Mouse (Mus musculus): ENCODE measurements at regions not wholly inside any gene's neighbourhood (a gene's known extent, or its start where the extent isn't known, plus 50 kb on each side); places are given as distances from the start of the nearest gene placed in this dataset.

GRCm38 (mm10) chr15:93710493-93711149 is 114.9 kb upstream of the Prickle1 start:
- DNase-seq (ENCODE audit: low read depth, low spot score): no peak

GRCm38 (mm10) chr15:93706366-93706930 is 110.8 kb upstream of the Prickle1 start:
- no peak for DNase-seq (ENCODE audit: low read depth, low spot score)

- DNase-seq (ENCODE audit: low read depth, low spot score): no peak
These were observed 110.0 kb upstream of the Prickle1 start for GRCm38 (mm10) chr15:93705651-93706050.

GRCm38 (mm10) chr15:93705109-93705508 is 109.4 kb upstream of the Prickle1 start:
- DNase-seq (ENCODE audit: low read depth, low spot score): no peak

- DNase-seq (ENCODE audit: low read depth, low spot score): no peak
These were observed 105.3 kb upstream of the Prickle1 start for GRCm38 (mm10) chr15:93701017-93701416.

DNA sequence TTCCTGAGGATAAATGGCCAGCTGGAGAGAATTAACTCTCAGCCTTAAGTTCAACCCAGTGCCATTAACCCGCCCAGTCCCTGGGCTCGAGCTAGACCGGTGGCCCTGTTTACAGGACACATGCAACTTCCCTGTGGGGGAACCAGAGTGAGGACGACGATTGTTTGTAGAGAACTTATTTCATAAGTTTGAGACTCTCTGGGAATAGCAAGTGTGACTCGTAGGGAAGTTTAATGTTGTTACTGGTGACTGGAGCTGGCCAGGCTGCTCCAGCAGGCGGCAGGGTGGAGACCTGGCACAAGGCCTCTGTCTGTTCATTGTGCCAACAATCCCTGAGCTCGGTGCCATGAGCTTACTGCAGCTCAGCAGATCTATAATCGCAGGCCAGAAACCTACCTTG is 104.3 kb upstream of the Prickle1 start:
- DNase-seq (ENCODE audit: low read depth, low spot score): no peak

GRCm38 (mm10) chr15:93698182-93698822 is 102.6 kb upstream of the Prickle1 start:
- DNase-seq (ENCODE audit: low read depth, low spot score): no peak

- DNase-seq (ENCODE audit: low read depth, low spot score): no peak
These were observed 95.0 kb upstream of the Prickle1 start for GRCm38 (mm10) chr15:93690717-93691116.

- DNase-seq (ENCODE audit: low read depth, low spot score): no peak
These were observed 94.3 kb upstream of the Prickle1 start for GRCm38 (mm10) chr15:93690011-93690410.

GRCm38 (mm10) chr15:93686385-93686784 is 90.7 kb upstream of the Prickle1 start:
- no peak for DNase-seq (ENCODE audit: low read depth, low spot score)

- DNase-seq (ENCODE audit: low read depth, low spot score): no peak
These were observed 85.9 kb upstream of the Prickle1 start for GRCm38 (mm10) chr15:93681602-93682001.

- no peak for DNase-seq (ENCODE audit: low read depth, low spot score)
These were observed 79.9 kb upstream of the Prickle1 start for GRCm38 (mm10) chr15:93675624-93676023.

DNA sequence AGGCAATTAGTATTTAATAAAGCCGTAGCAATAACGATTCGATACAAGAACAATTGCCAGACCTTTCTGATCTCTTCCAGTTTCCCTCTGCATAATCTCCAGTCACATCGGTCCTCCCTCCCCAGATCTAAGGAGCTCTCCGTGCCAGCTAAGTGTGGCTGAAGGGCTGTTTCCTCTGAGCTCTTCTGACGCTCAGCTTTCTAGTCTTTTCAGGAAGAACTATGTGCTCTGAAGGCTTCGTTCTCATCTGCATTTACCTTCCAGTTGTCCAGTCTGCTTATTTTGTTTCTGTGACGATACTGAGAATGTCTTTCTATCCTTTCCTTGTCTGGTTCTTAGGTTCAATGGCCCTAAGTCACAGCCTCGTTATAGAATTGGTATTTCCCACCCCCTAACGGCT is 78.3 kb upstream of the Prickle1 start:
- no peak for DNase-seq (ENCODE audit: low read depth, low spot score)

DNA sequence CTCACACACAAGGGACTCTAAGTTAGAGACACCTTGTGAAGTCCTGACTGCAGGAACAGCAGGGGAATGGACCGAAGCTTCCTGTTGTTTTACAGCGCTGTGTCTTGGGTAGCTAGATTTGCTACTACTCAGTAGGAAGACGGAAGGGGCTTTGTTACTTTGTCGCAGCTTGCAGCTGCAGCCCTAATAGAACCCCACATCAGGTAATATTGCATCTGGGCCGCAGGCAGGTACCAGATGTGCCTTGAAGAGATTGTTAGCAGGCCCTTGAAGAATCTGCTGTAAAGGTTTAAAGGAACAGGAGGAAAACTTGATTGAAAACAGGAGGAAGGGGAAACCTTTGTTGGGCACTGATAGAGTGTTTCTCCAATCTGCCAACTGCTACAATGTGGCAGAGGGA is 68.2 kb upstream of the Prickle1 start:
- DNase-seq (ENCODE audit: low read depth, low spot score): no peak

- DNase-seq (ENCODE audit: low read depth, low spot score): no peak
These were observed 66.9 kb upstream of the Prickle1 start for GRCm38 (mm10) chr15:93662601-93663000.

DNA sequence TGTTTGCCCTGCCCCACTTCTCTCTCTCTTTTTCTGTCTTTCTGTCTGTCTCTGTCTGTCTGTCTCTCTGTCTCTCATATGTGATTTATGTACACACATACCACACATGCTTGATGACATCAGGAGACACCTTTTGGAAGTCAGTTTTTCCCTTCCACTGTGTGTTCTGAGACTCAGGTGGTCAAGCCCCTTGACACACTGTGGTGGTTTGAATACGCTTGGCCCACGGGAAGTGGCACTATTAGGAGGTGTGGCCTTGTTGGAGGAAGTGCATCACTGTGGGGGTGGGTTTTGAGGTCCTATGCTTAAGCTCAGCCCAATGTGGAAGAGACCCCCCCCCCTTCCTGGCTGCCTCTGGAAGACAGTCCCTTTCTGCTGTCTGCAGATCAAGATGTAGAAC is 66.1 kb upstream of the Prickle1 start:
- no peak for DNase-seq (ENCODE audit: low read depth, low spot score)

DNA sequence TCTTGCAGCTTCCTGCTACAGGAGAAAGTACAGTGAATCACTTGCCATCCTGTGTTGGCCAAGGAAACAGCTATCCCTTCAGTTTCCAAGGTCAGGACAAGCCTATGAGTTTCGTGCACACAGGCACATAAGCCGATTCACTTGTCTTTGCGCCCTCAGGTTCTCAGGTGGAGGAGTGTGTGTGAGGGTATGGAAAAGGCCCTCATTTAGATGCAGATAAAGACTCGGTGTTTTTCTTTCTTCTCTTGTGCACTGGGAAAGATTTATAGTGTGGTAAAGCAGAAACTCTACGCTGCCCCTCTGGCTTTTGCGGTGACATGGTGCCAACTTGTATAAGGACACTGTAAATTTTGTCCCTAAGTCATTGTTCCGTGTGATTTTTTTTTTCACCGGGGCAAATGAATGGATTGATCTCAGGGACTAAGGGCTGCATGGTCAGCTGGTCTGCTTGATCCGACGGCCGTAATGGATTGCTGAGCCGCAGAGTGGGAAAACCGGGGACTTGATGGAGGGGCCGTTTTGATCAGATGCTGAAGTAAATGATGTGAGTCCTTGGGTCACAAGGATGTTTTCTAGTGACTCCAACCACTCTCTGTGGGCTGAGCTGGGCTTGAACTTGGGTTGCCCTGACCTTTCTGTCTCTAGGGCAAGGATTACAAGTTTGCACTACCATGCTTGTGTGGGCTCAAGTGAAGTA is 65.4 kb upstream of the Prickle1 start:
- DNase-seq (ENCODE audit: low read depth, low spot score): no peak

DNA sequence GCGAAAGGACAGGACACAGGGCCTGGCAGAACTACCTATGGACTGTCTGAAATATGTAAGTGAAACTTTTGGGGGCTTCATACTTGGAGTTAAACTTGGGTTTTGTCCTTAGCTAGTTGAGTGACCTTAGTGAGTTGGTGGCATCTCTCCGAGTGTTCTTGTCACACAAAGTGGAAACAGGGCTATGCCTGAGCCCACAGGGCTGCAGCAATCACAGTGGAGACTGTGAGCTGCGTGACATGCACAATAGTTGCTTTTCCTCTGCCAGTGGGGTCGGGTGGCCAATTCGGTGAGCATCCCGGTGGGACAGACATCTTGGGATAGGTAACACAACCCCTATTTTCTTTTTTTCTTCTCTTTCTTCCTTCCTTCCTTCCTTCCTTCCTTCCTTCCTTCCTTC is 61.5 kb upstream of the Prickle1 start:
- no peak for DNase-seq (ENCODE audit: low read depth, low spot score)

DNA sequence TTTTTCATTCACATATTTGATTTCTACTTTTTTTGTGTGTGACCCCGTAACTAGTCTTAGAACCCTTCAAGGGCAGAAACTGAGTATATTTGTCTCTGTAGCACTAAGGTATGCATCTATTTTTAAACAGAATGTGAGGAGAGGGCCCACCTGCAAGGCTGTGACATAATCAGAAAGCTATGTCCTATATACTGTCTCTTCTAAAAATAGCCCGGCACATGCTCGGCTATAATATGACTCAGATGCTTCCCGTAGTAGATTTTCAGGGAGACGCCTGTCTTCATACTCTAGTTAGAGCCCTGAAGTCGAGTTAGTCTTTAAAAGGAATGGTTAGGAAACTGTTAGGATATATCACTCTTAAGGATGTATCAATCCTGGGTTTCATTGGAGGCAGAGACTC is 61.0 kb upstream of the Prickle1 start:
- DNase-seq (ENCODE audit: low read depth, low spot score): no peak

- DNase-seq (ENCODE audit: low read depth, low spot score): no peak
These were observed 60.1 kb upstream of the Prickle1 start for GRCm38 (mm10) chr15:93655743-93656142.

- no peak for DNase-seq (ENCODE audit: low read depth, low spot score)
These were observed 59.6 kb upstream of the Prickle1 start for GRCm38 (mm10) chr15:93655243-93655642.

- no peak for DNase-seq (ENCODE audit: low read depth, low spot score)
These were observed 57.7 kb upstream of the Prickle1 start for GRCm38 (mm10) chr15:93653378-93653777.
